Mouse (Mus musculus) layer of hippocampus, adult 2 months (tissue): ENCODE measurements around the gene Crym. TPM values are rescaled to one million over a fixed set of nuclear protein-coding genes. Genes with fewer than 3 reads are reported as not detected.

Experiments
- DNase-seq, 2 experiments: peaks; one replicate each; pipeline ENCODE4 v3.0.0; 2022; ENCODE audit warnings: low spot score in 2 of 2
- H3K27ac ChIP-seq: fragments of 200-600 bp; 2 replicates; pipeline ENCODE4 v1.8.1; 2022
- H3K4me3 ChIP-seq: fragments of 200-600 bp; 2 replicates; pipeline ENCODE4 v1.8.1; 2022; ENCODE audit warnings: mild to moderate bottlenecking
- CTCF ChIP-seq: fragments of 200-600 bp; conservative IDR thresholded peaks from 2 replicates; pipeline ENCODE4 v1.8.1; 2022; ENCODE audit warnings: antibody characterized with exemption, mild to moderate bottlenecking, moderate library complexity
- total RNA-seq, 2 experiments: library from RNA; stranded (reverse); gene quantifications; 2 replicates each; pipeline ENCODE4 v1.2.3; 2021

Gene Crym
- total RNA-seq, 2 experiments from 2014 or later: 235 to 270 TPM

DNA sequence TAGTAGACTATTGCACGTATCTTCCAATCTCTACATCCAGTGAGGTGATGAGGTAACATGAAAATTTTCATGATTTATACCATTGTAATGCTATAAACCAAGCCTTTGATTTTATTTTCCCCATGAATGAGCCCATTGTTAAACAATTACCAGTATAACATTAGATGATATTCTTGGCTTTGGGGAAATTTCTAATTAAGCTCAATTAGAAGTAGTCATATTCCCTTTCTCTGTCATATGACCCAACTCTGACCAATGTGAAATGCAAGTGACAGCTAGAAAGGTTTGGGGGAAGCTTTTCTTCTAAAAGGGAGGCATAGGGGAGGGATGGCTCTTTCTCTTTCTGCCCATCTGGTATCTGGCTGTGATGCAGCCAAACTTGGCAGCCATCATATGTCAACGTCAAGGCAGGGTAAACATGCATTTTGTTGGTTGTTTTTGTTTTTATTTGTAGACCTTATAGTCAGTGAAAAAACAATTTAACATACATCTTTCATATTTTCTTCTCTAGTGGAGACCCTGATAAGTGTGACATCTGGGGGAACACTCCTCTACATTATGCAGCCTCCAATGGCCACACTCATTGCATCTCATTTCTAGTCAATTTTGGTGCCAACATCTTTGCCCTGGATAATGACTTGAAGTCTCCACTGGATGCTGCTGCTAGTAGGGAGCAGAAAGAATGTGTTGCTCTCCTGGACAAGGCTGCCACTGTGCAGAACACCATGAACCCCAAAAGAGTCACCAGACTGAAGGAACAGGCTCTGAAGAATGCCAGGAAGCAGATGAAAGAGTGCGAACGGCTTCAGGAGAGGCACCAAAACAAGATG lies 20.3 kb downstream of the Crym start:
- H3K27ac ChIP-seq: peak overlapping the region; percentile 67
- TF ChIP-seq CTCF: no peak
- no peak for DNase-seq

GRCm38 (mm10) chr7:120180547-120180946 lies 21.4 kb downstream of the Crym start:
- DNase-seq: no peak
- H3K4me3 ChIP-seq: no peak overlapping the region
- H3K27ac ChIP-seq: 0 out of 2 replicates have a peak overlapping the region, but pooled peaks have one; percentile 14
- no peak for TF ChIP-seq CTCF

More for the DNA sequence above, 20.3 kb downstream of the Crym start:
- no peak overlapping the region for H3K4me3 ChIP-seq

GRCm38 (mm10) chr7:120178935-120179334 lies 23.0 kb downstream of the Crym start:
- TF ChIP-seq CTCF: no peak
- Histone ChIP-seq H3K27ac (no peak overlapping the region), H3K4me3 (no peak overlapping the region)
- DNase-seq: no peak

GRCm38 (mm10) chr7:120177611-120178010 lies 24.3 kb downstream of the Crym start:
- H3K27ac ChIP-seq: peak overlapping the region; percentile 50
- no peak for TF ChIP-seq CTCF
- no peak for DNase-seq
- no peak overlapping the region for H3K4me3 ChIP-seq

DNA sequence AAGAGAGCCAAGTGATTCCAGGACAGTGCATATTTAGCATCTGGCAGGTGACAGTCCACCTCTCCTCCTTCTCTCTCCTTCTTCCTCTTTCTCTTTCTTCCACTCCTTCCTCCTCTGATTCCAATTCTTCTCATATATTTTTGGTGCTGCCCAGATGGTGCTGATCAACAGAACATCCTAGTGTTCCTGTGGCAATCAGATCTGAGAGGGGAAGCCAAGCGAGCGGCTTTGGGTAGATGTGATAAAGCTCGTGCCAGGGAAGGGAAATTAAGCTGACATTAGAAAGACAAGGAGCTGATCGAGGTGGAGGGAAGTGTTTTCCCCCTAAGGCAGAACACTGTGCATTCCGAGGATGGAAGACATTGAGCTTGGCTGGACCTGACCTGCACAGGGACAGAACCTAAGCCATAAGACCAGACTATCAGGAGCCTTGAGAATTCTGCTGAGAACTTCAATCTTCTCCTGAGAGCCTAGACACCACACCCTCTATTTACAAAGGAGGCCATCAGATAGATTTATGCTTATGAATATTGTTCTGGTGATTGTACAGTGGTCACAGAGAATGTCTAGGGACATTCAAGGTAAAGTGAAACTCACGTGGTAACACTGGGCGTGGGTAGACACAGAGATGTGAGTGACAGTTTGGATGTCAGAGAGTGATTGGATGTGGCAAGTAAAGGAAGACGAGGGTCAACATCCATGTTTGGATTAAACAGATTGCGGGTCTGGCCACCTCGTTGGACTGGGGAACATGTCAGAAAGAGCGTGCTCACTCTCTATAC lies 27.0 kb downstream of the Crym start:
- no peak for DNase-seq
- no peak for TF ChIP-seq CTCF
- Histone ChIP-seq H3K4me3 (no peak overlapping the region), H3K27ac (peak overlapping the region; percentile 69)

- Histone ChIP-seq H3K27ac (peak within 1 kb of the TSS; percentile 69), H3K4me3 (no peak within 1 kb of the TSS)
- no peak for DNase-seq
- no peak for TF ChIP-seq CTCF
Measured at GRCm38 (mm10) chr7:120173603-120174244, 28.2 kb downstream of the Crym start, which contains the start of gene Anks4b. Gene Anks4b (plus strand): TSS chr7:120173858.

DNA sequence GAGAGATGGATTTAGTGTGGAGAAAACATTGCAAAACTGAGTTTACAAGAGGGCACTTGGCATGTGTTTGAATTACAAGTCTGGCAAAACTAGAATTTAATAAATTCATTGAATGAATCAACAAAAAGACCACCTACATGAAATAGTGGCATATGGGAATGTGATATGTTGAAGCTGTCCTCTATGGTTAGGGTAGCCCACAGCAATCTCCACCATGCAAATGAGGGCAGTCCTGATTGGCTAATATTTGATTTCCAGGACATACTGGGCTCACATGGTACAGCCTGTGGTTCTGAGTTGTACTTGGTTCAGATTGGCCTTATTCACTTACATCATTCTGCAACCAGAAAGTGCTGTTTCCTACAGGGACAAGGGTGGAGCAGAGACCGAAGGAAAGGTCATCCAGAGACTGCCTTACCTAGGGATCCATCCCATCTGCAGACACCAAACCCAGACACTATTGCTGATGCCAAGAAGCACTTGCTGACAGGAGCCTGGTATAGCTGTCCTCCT lies 29.7 kb downstream of the Crym start:
- Histone ChIP-seq H3K4me3 (no peak overlapping the region), H3K27ac (no peak overlapping the region)
- no peak for TF ChIP-seq CTCF
- DNase-seq: no peak

DNA sequence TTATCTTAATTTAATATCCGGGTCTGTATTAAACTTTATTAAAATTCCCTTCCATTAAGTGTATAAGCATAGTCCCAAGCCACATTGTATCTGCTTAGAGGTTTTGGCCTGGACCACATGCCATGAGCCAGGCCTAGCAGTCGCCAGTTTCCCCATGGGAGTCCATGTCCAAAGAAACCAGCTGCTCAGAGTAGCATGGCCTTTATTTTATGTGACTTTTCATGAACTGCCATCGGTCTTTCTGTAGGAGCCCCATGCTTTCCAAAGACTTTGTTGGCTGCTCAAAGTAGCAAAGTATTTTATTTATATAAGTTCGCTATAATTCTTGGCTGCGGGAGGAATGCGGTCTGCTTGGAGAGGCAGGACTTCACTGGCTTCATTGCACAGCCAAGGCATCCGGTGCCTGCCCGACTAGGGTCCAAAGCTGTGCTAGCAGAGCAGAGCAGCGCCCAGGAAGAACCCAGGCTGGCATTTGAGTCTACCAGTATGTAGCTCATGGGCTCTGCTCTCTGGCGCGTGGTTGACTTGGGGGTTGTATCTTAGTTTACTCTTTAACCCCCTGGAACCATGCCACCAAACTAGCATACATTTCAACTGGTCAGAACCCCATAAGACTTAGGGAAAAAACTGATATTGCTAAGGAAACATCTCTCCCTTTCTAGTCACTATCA lies 38.2 kb downstream of the Crym start:
- Histone ChIP-seq H3K27ac (no peak overlapping the region), H3K4me3 (no peak overlapping the region)
- no peak for DNase-seq
- TF ChIP-seq CTCF: no peak

DNA sequence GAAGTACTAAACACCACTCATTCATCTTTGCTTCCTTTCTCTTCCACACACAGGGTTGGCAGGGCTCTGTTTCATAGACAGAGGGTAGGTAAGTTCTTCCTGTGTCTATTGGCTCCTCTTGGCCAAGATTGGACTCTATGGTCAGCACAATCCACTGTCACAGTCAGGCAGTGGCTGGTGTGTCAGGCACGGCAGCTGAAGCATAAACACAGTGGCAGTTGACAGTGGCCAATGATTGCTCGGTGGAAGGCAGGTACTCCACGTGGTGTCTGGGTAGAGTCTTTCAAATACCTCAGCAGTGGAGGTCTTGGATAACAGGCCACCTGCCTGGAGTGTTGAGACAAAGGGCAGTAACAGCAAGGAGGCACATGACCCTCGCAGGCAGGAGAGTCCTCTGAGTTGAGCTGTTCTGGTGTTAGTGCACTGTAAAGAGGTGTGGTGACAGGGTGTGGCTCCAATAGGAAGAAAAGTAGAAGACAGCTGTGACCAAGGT lies 43.7 kb downstream of the Crym start:
- TF ChIP-seq CTCF: no peak
- Histone ChIP-seq H3K27ac (peak overlapping the region; percentile 67), H3K4me3 (no peak overlapping the region)

GRCm38 (mm10) chr7:120157575-120158061 lies 44.3 kb downstream of the Crym start:
- no peak for TF ChIP-seq CTCF
- Histone ChIP-seq H3K4me3 (no peak overlapping the region), H3K27ac (peak overlapping the region; percentile 67)
- peak in 1 of 2 experiments; percentile 16 for DNase-seq

More for the DNA sequence above, 43.7 kb downstream of the Crym start:
- DNase-seq: no peak

- peak; percentile 33 to 69 for DNase-seq
Measured at GRCm38 (mm10) chr7:120156841-120157409, 45.0 kb downstream of the Crym start.

GRCm38 (mm10) chr7:120150898-120151297 lies 51.0 kb downstream of the Crym start:
- DNase-seq: no peak
- no peak overlapping the region for H3K27ac ChIP-seq
- no peak for TF ChIP-seq CTCF
- no peak overlapping the region for H3K4me3 ChIP-seq

More at GRCm38 (mm10) chr7:120156841-120157409, 45.0 kb downstream of the Crym start:
- no peak for TF ChIP-seq CTCF
- no peak overlapping the region for H3K4me3 ChIP-seq
- H3K27ac ChIP-seq: peak overlapping the region; percentile 84
